Mouse (Mus musculus) fibroblast of lung, adult 2 months (primary cell): Measurements from ENCODE around the gene Plet1.
A peak's percentile ranks its signal among the peaks of the same experiment; 100 is the strongest.

Experiments
- DNase-seq: peaks from one replicate; pipeline ENCODE4 v3.0.0-alpha.2; 2011; ENCODE audit warnings: low read depth

Gene Plet1

GRCm38 (mm10) chr9:50535930-50536329 lies 41.6 kb downstream of the Plet1 start:
- DNase-seq = no peak

GRCm38 (mm10) chr9:50536603-50537135 lies 42.3 kb downstream of the Plet1 start:
- no peak for DNase-seq

- no peak for DNase-seq
Measured at GRCm38 (mm10) chr9:50537295-50537694, 43.0 kb downstream of the Plet1 start.

- no peak for DNase-seq
Measured at GRCm38 (mm10) chr9:50540170-50540569, 45.8 kb downstream of the Plet1 start.

GRCm38 (mm10) chr9:50542401-50542800 lies 48.1 kb downstream of the Plet1 start:
- DNase-seq = peak; percentile 42

- no peak for DNase-seq
Measured at GRCm38 (mm10) chr9:50547859-50548478, 53.6 kb downstream of the Plet1 start.

GRCm38 (mm10) chr9:50548936-50549335 lies 54.6 kb downstream of the Plet1 start:
- DNase-seq = no peak

GRCm38 (mm10) chr9:50552206-50552605 lies 57.9 kb downstream of the Plet1 start:
- no peak for DNase-seq

GRCm38 (mm10) chr9:50553547-50553946 lies 59.2 kb downstream of the Plet1 start:
- no peak for DNase-seq

GRCm38 (mm10) chr9:50554241-50555093 lies 60.1 kb downstream of the Plet1 start, which contains the start of gene Il18:
Il18 (plus strand) TSS chr9:50554827.
- peak; percentile 76 for DNase-seq

GRCm38 (mm10) chr9:50555094-50555446 lies 60.7 kb downstream of the Plet1 start, which contains the start of gene Bco2:
Bco2 (minus strand) TSS chr9:50555181.
- no peak for DNase-seq
